Mouse (Mus musculus): ENCODE data around the gene Samm50.

GRCm38 (mm10) chr15:84241520-84241919, 49.5 kb downstream of the Samm50 start:
- no peak for TF ChIP-seq E2F4 (IDR thresholded peaks at IDR 0.05; ENCODE audit: insufficient replicate concordance, low read depth, low read length)
- TF ChIP-seq POLR2A (IDR thresholded peaks at IDR 0.05; ENCODE audit: low read depth, low read length) = no peak
- TF ChIP-seq SIN3A (IDR thresholded peaks at IDR 0.05; ENCODE audit: low read length) = no peak
- no peak for TF ChIP-seq ZNF384 (IDR thresholded peaks at IDR 0.05; ENCODE audit: low read depth, low read length)
- TF ChIP-seq NELFE (IDR thresholded peaks at IDR 0.05; ENCODE audit: low read depth, low read length) = no peak
- TF ChIP-seq RCOR1 (conservative IDR thresholded peaks at IDR 0.05; ENCODE audit: low read depth, low read length) = no peak
- no peak for TF ChIP-seq MAX (IDR thresholded peaks at IDR 0.05; ENCODE audit: low read length)
- TF ChIP-seq GABPA (IDR thresholded peaks at IDR 0.05; ENCODE audit: insufficient replicate concordance, low read depth, low read length) = no peak
- no peak for TF ChIP-seq USF1 (IDR thresholded peaks at IDR 0.05; ENCODE audit: low read depth, low read length)
- TF ChIP-seq ELF1 (IDR thresholded peaks at IDR 0.05; ENCODE audit: low read depth, low read length) = no peak
- no peak for TF ChIP-seq CTCF (conservative IDR thresholded peaks at IDR 0.05 in 1 of 2, IDR thresholded peaks at IDR 0.05 in 1 of 2; ENCODE audit: low read depth in 2 of 2, low read length in 2 of 2)
- no peak for TF ChIP-seq TBP (conservative IDR thresholded peaks at IDR 0.05; ENCODE audit: low read depth, low read length)
- no peak for TF ChIP-seq EP300 (IDR thresholded peaks at IDR 0.05; ENCODE audit: low read length)

All from CH12.LX (cell line).